Mouse (Mus musculus): Measurements from ENCODE around the gene Ddx55.

- TF ChIP-seq CTCF (IDR thresholded peaks at IDR 0.05; ENCODE audit: low read depth), result no peak
- no peak for TF ChIP-seq EP300 (IDR thresholded peaks at IDR 0.05; ENCODE audit: low read depth)
These were observed 24.3 kb upstream of the Ddx55 start for GRCm38 (mm10) chr5:124528351-124528750.
